Mouse (Mus musculus): ENCODE results near the gene Ncan. TPM values are rescaled to one million over a fixed set of nuclear protein-coding genes. Genes with fewer than 3 reads are reported as not detected.

Ncan gene
- polyA plus RNA-seq, 1 experiment from 2014 or later, result 0.16 TPM

- 83% methylated on average over 5 of the region's 5 CpGs for WGBS (ENCODE audit: insufficient replicate concordance)
- no peaks in the 10 kb centered on the region; the same call in 1 of the 2 replicates for H3K36me3 ChIP-seq (ENCODE audit: control insufficient read depth, insufficient read depth, low read length)
- peaks cover 16% of the 10 kb centered on the region for H3K4me1 ChIP-seq (ENCODE audit: control insufficient read depth, insufficient read depth, low read length)
- ATAC-seq (replicated peaks; ENCODE audit: insufficient number of reproducible peaks, low FRiP score, low TSS enrichment), result no peak
- H3K4me2 ChIP-seq, result peak overlapping the region; percentile 97; the same call in 1 of the 2 replicates
- H3K4me3 ChIP-seq (ENCODE audit: low read depth, low read length), result no peak overlapping the region; the same call in 1 of the 2 replicates
- no peak overlapping the region for H3K9ac ChIP-seq (ENCODE audit: low read depth, low read length)
- no peak overlapping the region for H3K27ac ChIP-seq (ENCODE audit: low read depth, low read length)
- H3K9me3 ChIP-seq (replicated peaks; ENCODE audit: control insufficient read depth, low read length), result no peaks in the 10 kb centered on the region
- no peaks in the 10 kb centered on the region for H3K27me3 ChIP-seq (ENCODE audit: control insufficient read depth, insufficient read depth, low read length)
Measured at GRCm38 (mm10) chr8:70043996-70044395, 76.7 kb downstream of the Ncan start.

Small RNAs within 50 kb of the gene (microRNA-seq; reads per million reads assigned to microRNA genes)
- gene Mir7066 (ENCODE audit: borderline number of aligned reads), result not detected

Other genes starting within 250 kb of the Ncan start
- 0.21 and 0.49 TPM in 2 replicates for gene Cilp2, start 233.2 kb downstream of the Ncan start, polyA plus RNA-seq (2014; fragmentation: Nextera tagmentation; extraction: Ambion mirVana)
- gene Tssk6, start 218.7 kb downstream of the Ncan start, polyA plus RNA-seq (2014; fragmentation: Nextera tagmentation; extraction: Ambion mirVana), result 1.6 and 1.8 TPM in 2 replicates
- gene Ndufa13, start 218.3 kb downstream of the Ncan start, polyA plus RNA-seq (2014; fragmentation: Nextera tagmentation; extraction: Ambion mirVana), result 270 and 275 TPM in 2 replicates
- 5.5 and 7.0 TPM in 2 replicates for gene Yjefn3, start 218.2 kb downstream of the Ncan start, polyA plus RNA-seq (2014; fragmentation: Nextera tagmentation; extraction: Ambion mirVana)
- gene Gatad2a, start 124.5 kb downstream of the Ncan start, polyA plus RNA-seq (2014; fragmentation: Nextera tagmentation; extraction: Ambion mirVana), result 52.9 and 59.0 TPM in 2 replicates
- gene Mau2, start 78.1 kb downstream of the Ncan start, polyA plus RNA-seq (2014; fragmentation: Nextera tagmentation; extraction: Ambion mirVana), result 35.5 and 38.1 TPM in 2 replicates
- 25.1 and 26.1 TPM in 2 replicates for gene Sugp1, start 78.1 kb downstream of the Ncan start, polyA plus RNA-seq (2014; fragmentation: Nextera tagmentation; extraction: Ambion mirVana)
- 1.6 and 2.1 TPM in 2 replicates for gene Tm6sf2, start 47.9 kb downstream of the Ncan start, polyA plus RNA-seq (2014; fragmentation: Nextera tagmentation; extraction: Ambion mirVana)
- 0.18 and 0.31 TPM in 2 replicates for gene Hapln4, start 37.4 kb downstream of the Ncan start, polyA plus RNA-seq (2014; fragmentation: Nextera tagmentation; extraction: Ambion mirVana)
- gene Nr2c2ap, start 10.5 kb upstream of the Ncan start, polyA plus RNA-seq (2014; fragmentation: Nextera tagmentation; extraction: Ambion mirVana), result 17.0 and 23.4 TPM in 2 replicates
- 13.2 and 15.1 TPM in 2 replicates for gene Rfxank, start 18.3 kb upstream of the Ncan start, polyA plus RNA-seq (2014; fragmentation: Nextera tagmentation; extraction: Ambion mirVana)
- gene Borcs8, start 18.6 kb upstream of the Ncan start, polyA plus RNA-seq (2014; fragmentation: Nextera tagmentation; extraction: Ambion mirVana), result 45.7 and 46.5 TPM in 2 replicates
- 0.21 and 0.39 TPM in 2 replicates for gene Mef2b, start 18.8 kb upstream of the Ncan start, polyA plus RNA-seq (2014; fragmentation: Nextera tagmentation; extraction: Ambion mirVana)
- 64.9 and 67.7 TPM in 2 replicates for gene Tmem161a, start 51.5 kb upstream of the Ncan start, polyA plus RNA-seq (2014; fragmentation: Nextera tagmentation; extraction: Ambion mirVana)
- 4.8 and 5.2 TPM in 2 replicates for gene Slc25a42, start 91.4 kb upstream of the Ncan start, polyA plus RNA-seq (2014; fragmentation: Nextera tagmentation; extraction: Ambion mirVana)
- 23.0 and 26.2 TPM in 2 replicates for gene Sugp2, start 113.4 kb upstream of the Ncan start, polyA plus RNA-seq (2014; fragmentation: Nextera tagmentation; extraction: Ambion mirVana)
- gene Armc6, start 113.6 kb upstream of the Ncan start, polyA plus RNA-seq (2014; fragmentation: Nextera tagmentation; extraction: Ambion mirVana), result 17.6 and 17.8 TPM in 2 replicates
- gene Homer3, start 162.0 kb upstream of the Ncan start, polyA plus RNA-seq (2014; fragmentation: Nextera tagmentation; extraction: Ambion mirVana), result 25.5 and 30.0 TPM in 2 replicates
- 36.4 and 37.6 TPM in 2 replicates for gene Ddx49, start 181.6 kb upstream of the Ncan start, polyA plus RNA-seq (2014; fragmentation: Nextera tagmentation; extraction: Ambion mirVana)
- gene Cope, start 181.6 kb upstream of the Ncan start, polyA plus RNA-seq (2014; fragmentation: Nextera tagmentation; extraction: Ambion mirVana), result 307 and 329 TPM in 2 replicates
- gene Cers1, start 194.9 kb upstream of the Ncan start, polyA plus RNA-seq (2014; fragmentation: Nextera tagmentation; extraction: Ambion mirVana), result 1.4 and 1.5 TPM in 2 replicates
- gene Gdf1, start 208.9 kb upstream of the Ncan start, polyA plus RNA-seq (2014; fragmentation: Nextera tagmentation; extraction: Ambion mirVana), result 1.7 and 1.9 TPM in 2 replicates
- 14.0 and 17.2 TPM in 2 replicates for gene Upf1, start 232.4 kb upstream of the Ncan start, polyA plus RNA-seq (2014; fragmentation: Nextera tagmentation; extraction: Ambion mirVana)